9 mouse cellular contexts compared by ENCODE assay signal in genomic region chrX:162800371-162800770, GRCm38 (mm10). TPM values are rescaled to one million over a fixed set of nuclear protein-coding genes. Genes with fewer than 3 reads are reported as not detected.
DNase-seq lines count a peak whose midpoint lies in the region; ATAC-seq and TF ChIP-seq lines count a peak whose summit lies in the region.
"Had no signal": no experiment of that assay in that cellular context is flagged by ENCODE, and none has a peak within 500 bp of the region (broad histone marks: within the 10 kb centered on the region; RNA-seq: fewer than 3 reads in every experiment).

No protein-coding gene starts in this region.

- H3K27me3 ChIP-seq in kidney, embryonic 16.5 days (ENCODE audit: insufficient read depth, low read length) = no peaks in the 10 kb centered on the region
- no peaks in the 10 kb centered on the region for H3K27me3 ChIP-seq in MEL (ENCODE audit: control insufficient read depth in 1 of 2, insufficient read depth in 2 of 2, low read length in 2 of 2)
- no peaks in the 10 kb centered on the region for H3K27me3 ChIP-seq in limb, embryonic 11.5 days (ENCODE audit: control insufficient read depth, insufficient read depth, low read length)
- H3K27me3 ChIP-seq: liver, embryonic 15.5 days had no signal

- TF ChIP-seq POLR2A in MEL (IDR thresholded peaks at IDR 0.05; ENCODE audit: control insufficient read depth in 1 of 2, insufficient read depth in 1 of 2, low read depth in 1 of 2, low read length in 2 of 2, poor library complexity in 1 of 2) = no peak

- TF ChIP-seq CTCF in MEL (IDR thresholded peaks at IDR 0.05 in 2 of 3, conservative IDR thresholded peaks at IDR 0.05 in 1 of 3; ENCODE audit: control insufficient read depth in 1 of 3, insufficient read depth in 1 of 3, low read depth in 2 of 3, low read length in 3 of 3, poor library complexity in 1 of 3, severe bottlenecking in 1 of 3) = peak; percentile 55 to 78 (median 56)

- no peak for TF ChIP-seq EP300 in MEL (IDR thresholded peaks at IDR 0.05; ENCODE audit: low read depth in 1 of 2, low read length in 2 of 2)

- H3K36me3 ChIP-seq in kidney, embryonic 16.5 days (ENCODE audit: insufficient read depth, low read length) = 0 out of 2 replicates have a peak, but pooled peaks cover 3% of the 10 kb centered on the region
- H3K36me3 ChIP-seq in MEL (ENCODE audit: control insufficient read depth in 1 of 2, insufficient read depth in 2 of 2, low read length in 2 of 2) = peaks cover 0 to 26% of the 10 kb centered on the region in 2 experiments; a peak in 2 of 4 replicates
- no peaks in the 10 kb centered on the region for H3K36me3 ChIP-seq in limb, embryonic 11.5 days (ENCODE audit: control insufficient read depth, insufficient read depth, low read length)

- H3K4me2 ChIP-seq in kidney, embryonic 16.5 days (replicated peaks; ENCODE audit: low read depth, low read length) = no peak overlapping the region
- H3K4me2 ChIP-seq in limb, embryonic 11.5 days (ENCODE audit: low read depth, severe bottlenecking) = no peak overlapping the region
- H3K4me2 ChIP-seq: liver, embryonic 15.5 days had no signal

- TF ChIP-seq RAD21 in MEL (IDR thresholded peaks at IDR 0.05; ENCODE audit: low read depth, low read length) = peak; percentile 72

- DNase-seq in kidney, adult 11 months = peak; percentile 38
- peak; percentile 73 for DNase-seq in MEL (ENCODE audit: low read depth, low spot score)
- DNase-seq in c-Kit-negative CD71-positive TER-119-positive erythroid progenitor cells, embryonic 14.5 days (ENCODE audit: low read depth, low spot score) = peak; percentile 12
- DNase-seq in gastrocnemius, postnatal 10 days = peak; percentile 14
- peak; percentile 51 for DNase-seq in limb, embryonic 11.5 days (ENCODE audit: low spot score)
- DNase-seq in ovary, postnatal 36 days (ENCODE audit: low spot score) = peak; percentile 13
- peak; percentile 68 for DNase-seq in thymus, postnatal 4 days

- H3K79me2 ChIP-seq in MEL (ENCODE audit: control insufficient read depth, insufficient read depth, low read length, poor library complexity) = no peaks in the 10 kb centered on the region

- ATAC-seq in kidney, embryonic 16.5 days (ENCODE audit: low FRiP score, low TSS enrichment) = no peak
- ATAC-seq in limb, embryonic 11.5 days (ENCODE audit: insufficient number of reproducible peaks, low FRiP score, low TSS enrichment, low read depth) = no peak

- no peaks in the 10 kb centered on the region for H3K4me1 ChIP-seq in kidney, embryonic 16.5 days (ENCODE audit: insufficient read depth, low read length)
- H3K4me1 ChIP-seq in MEL (ENCODE audit: control insufficient read depth in 1 of 2, insufficient read depth in 2 of 2, low read length in 2 of 2) = no peaks in the 10 kb centered on the region
- H3K4me1 ChIP-seq in limb, embryonic 11.5 days (ENCODE audit: control insufficient read depth, insufficient read depth, low read length) = no peaks in the 10 kb centered on the region
- H3K4me1 ChIP-seq: liver, embryonic 15.5 days had no signal

- no peaks in the 10 kb centered on the region for H3K9me3 ChIP-seq in kidney, embryonic 16.5 days (ENCODE audit: low read length)
- no peaks in the 10 kb centered on the region for H3K9me3 ChIP-seq in MEL (replicated peaks; ENCODE audit: insufficient read depth, low read length)
- no peaks in the 10 kb centered on the region for H3K9me3 ChIP-seq in limb, embryonic 11.5 days (ENCODE audit: control insufficient read depth, low read length)
- H3K9me3 ChIP-seq: liver, embryonic 15.5 days had no signal

- no peak overlapping the region for H3K27ac ChIP-seq in kidney, embryonic 16.5 days (ENCODE audit: low read length)
- no peak overlapping the region for H3K27ac ChIP-seq in MEL (ENCODE audit: control insufficient read depth, low read depth, low read length)
- no peak overlapping the region for H3K27ac ChIP-seq in limb, embryonic 11.5 days (replicated peaks; ENCODE audit: low read depth, low read length)
- H3K27ac ChIP-seq: liver, embryonic 15.5 days had no signal

- H3K9ac ChIP-seq in kidney, embryonic 16.5 days (replicated peaks; ENCODE audit: low read length) = no peak overlapping the region
- no peak overlapping the region for H3K9ac ChIP-seq in MEL (ENCODE audit: control insufficient read depth, low read depth, low read length, poor library complexity, severe bottlenecking)
- H3K9ac ChIP-seq in limb, embryonic 11.5 days (ENCODE audit: low read length) = no peak overlapping the region
- H3K9ac ChIP-seq: liver, embryonic 15.5 days had no signal

- no peak overlapping the region for H3K4me3 ChIP-seq in kidney, embryonic 16.5 days (ENCODE audit: low read length)
- H3K4me3 ChIP-seq in MEL (ENCODE audit: control insufficient read depth in 1 of 2, insufficient read depth in 1 of 2, low read depth in 2 of 2, low read length in 2 of 2) = no peak overlapping the region
- no peak overlapping the region for H3K4me3 ChIP-seq in limb, embryonic 11.5 days (ENCODE audit: low read depth, low read length)
- H3K4me3 ChIP-seq: liver, embryonic 15.5 days had no signal

TF ChIP-seq in MEL, 35 proteins besides CTCF, POLR2A, EP300 and RAD21:
- no peak for TF ChIP-seq TCF12 (IDR thresholded peaks at IDR 0.05; ENCODE audit: low read depth, low read length)
- TF ChIP-seq ZKSCAN1 (IDR thresholded peaks at IDR 0.05; ENCODE audit: low read depth, low read length) = no peak
- no peak for TF ChIP-seq HCFC1 (IDR thresholded peaks at IDR 0.05; ENCODE audit: low read depth, low read length)
- no peak for TF ChIP-seq RCOR1 (IDR thresholded peaks at IDR 0.05; ENCODE audit: low read depth, low read length)
- no peak for TF ChIP-seq MYC (IDR thresholded peaks at IDR 0.05; ENCODE audit: low read depth, low read length)
- TF ChIP-seq MXI1 (IDR thresholded peaks at IDR 0.05; ENCODE audit: low read depth, low read length) = no peak
- no peak for TF ChIP-seq POLR2AphosphoS5 (IDR thresholded peaks at IDR 0.05; ENCODE audit: borderline replicate concordance, low read depth, low read length)
- no peak for TF ChIP-seq JUND (IDR thresholded peaks at IDR 0.05; ENCODE audit: low read depth, low read length)
- peak; percentile 73 for TF ChIP-seq SMC3 (IDR thresholded peaks at IDR 0.05; ENCODE audit: low read depth, low read length)
- no peak for TF ChIP-seq TBP (IDR thresholded peaks at IDR 0.05; ENCODE audit: low read depth, low read length)
- TF ChIP-seq USF1 (IDR thresholded peaks at IDR 0.05; ENCODE audit: low read depth, low read length) = no peak
- no peak for TF ChIP-seq KAT2A (conservative IDR thresholded peaks at IDR 0.05; ENCODE audit: low read depth, low read length)
- no peak for TF ChIP-seq CHD2 (IDR thresholded peaks at IDR 0.05; ENCODE audit: low read length)
- no peak for TF ChIP-seq GATA1 (IDR thresholded peaks at IDR 0.05; ENCODE audit: low read depth, low read length)
- no peak for TF ChIP-seq TAL1 (IDR thresholded peaks at IDR 0.05; ENCODE audit: low read length)
- TF ChIP-seq ZC3H11A (IDR thresholded peaks at IDR 0.05; ENCODE audit: low read depth, low read length) = peak; percentile 50
- no peak for TF ChIP-seq UBTF (IDR thresholded peaks at IDR 0.05; ENCODE audit: borderline replicate concordance, insufficient read depth, low read depth, low read length)
- no peak for TF ChIP-seq ZMIZ1 (IDR thresholded peaks at IDR 0.05; ENCODE audit: low read depth, low read length)

RNA-seq across cellular contexts. Expression of gene Txlng, which starts 28.9 kb away (rescaled TPM):
- 15.2 and 15.3 TPM in 2 replicates for polyA plus RNA-seq in kidney, embryonic 16.5 days (2015; fragmentation: Nextera tagmentation; extraction: Ambion mirVana)
- total RNA-seq in MEL (2012; rRNA removed) = 22.4 and 24.3 TPM in 2 replicates
- 100 to 1,000 TPM in 1 of 2 experiments, 10 to 100 TPM in 1; 28.8 to 115 TPM for polyA plus RNA-seq in MEL (2012; ENCODE audit: insufficient read depth in 1 of 2, insufficient read length in 2 of 2, low read depth in 1 of 2, low replicate concordance in 2 of 2, missing spikeins in 1 of 2)
- total RNA-seq in gastrocnemius, postnatal 10 days (2021) = 1 to 10 TPM; 7.4 to 8.2 TPM
- polyA plus RNA-seq in limb, embryonic 11.5 days (2014; fragmentation: Nextera tagmentation; extraction: Ambion mirVana) = 18.7 and 20.0 TPM in 2 replicates

RNA-seq across cellular contexts. Expression of gene Rbbp7, which starts 40.2 kb away (rescaled TPM):
- 572 and 599 TPM in 2 replicates for polyA plus RNA-seq in kidney, embryonic 16.5 days (2015; fragmentation: Nextera tagmentation; extraction: Ambion mirVana)
- total RNA-seq in MEL (2012; rRNA removed) = 377 and 416 TPM in 2 replicates
- polyA plus RNA-seq in MEL (2012; ENCODE audit: insufficient read depth in 1 of 2, insufficient read length in 2 of 2, low read depth in 1 of 2, low replicate concordance in 2 of 2, missing spikeins in 1 of 2) = 100 to 1,000 TPM; 217 to 558 TPM
- total RNA-seq in gastrocnemius, postnatal 10 days (2021) = 100 to 1,000 TPM; 151 to 160 TPM
- 430 and 436 TPM in 2 replicates for polyA plus RNA-seq in limb, embryonic 11.5 days (2014; fragmentation: Nextera tagmentation; extraction: Ambion mirVana)

Comparison
In these comparisons a context has a peak if more than half of its experiments do, and no peak if none do; other contexts are left out.
1. DNase-seq: peak in every context shown above with its lines; median percentile 73 in MEL; 68 in thymus, postnatal 4 days; 51 in limb, embryonic 11.5 days; 38 in kidney, adult 11 months; 14 in gastrocnemius, postnatal 10 days; 13 in ovary, postnatal 36 days; 12 in c-Kit-negative CD71-positive TER-119-positive erythroid progenitor cells, embryonic 14.5 days.